Mouse (Mus musculus) ES-E14 (cell line): Measurements from ENCODE around the gene Racgap1.

Source experiments
- CHD2 ChIP-seq: IDR thresholded peaks from 2 replicates; pipeline ENCODE4 v1.6.1; 2014; ENCODE audit warnings: mild to moderate bottlenecking, low read depth, low read length, inconsistent platforms
- HCFC1 ChIP-seq: IDR thresholded peaks from 2 replicates; pipeline ENCODE4 v1.6.1; 2012; ENCODE audit warnings: low read length, inconsistent platforms, borderline replicate concordance; ENCODE audit not compliant: insufficient read depth
- MAFK ChIP-seq: IDR thresholded peaks from 2 replicates; pipeline ENCODE4 v1.6.1; 2014; ENCODE audit warnings: mild to moderate bottlenecking, low read depth, low read length, inconsistent platforms; ENCODE audit not compliant: insufficient read depth
- ZNF384 ChIP-seq: IDR thresholded peaks from 2 replicates; pipeline ENCODE4 v1.6.1; 2012; ENCODE audit warnings: low read depth, low read length, inconsistent platforms

GRCm38 (mm10) chr15:99615246-99615645 lies 36.2 kb downstream of the Racgap1 start:
- TF ChIP-seq HCFC1 (no peak), MAFK (no peak), ZNF384 (no peak), CHD2 (no peak)
